Mouse (Mus musculus) neural tube, embryonic 11.5 days (tissue): ENCODE measurements around the gene Irf9. TPM values are rescaled to one million over a fixed set of nuclear protein-coding genes. Genes with fewer than 3 reads are reported as not detected.
A peak's percentile ranks its signal among the peaks of the same experiment; 100 is the strongest.

ENCODE experiments used
- ATAC-seq: fragments of 200-750 bp; cut with Nextera tagmentation; 2 replicates; pipeline ENCODE4 v1.8.0; 2017; ENCODE audit warnings: moderate number of reproducible peaks, mild to moderate bottlenecking, moderate TSS enrichment, moderate library complexity; ENCODE audit not compliant: insufficient read depth, low FRiP score, low TSS enrichment
- DNase-seq: peaks from one replicate; pipeline ENCODE4 v3.0.0-alpha.2; 2015; ENCODE audit warnings: low spot score
- H3K27ac ChIP-seq: fragments of 300-500 bp; sonication (generic); 2 replicates; pipeline ENCODE4 v1.5.1; 2014; ENCODE audit warnings: low read depth, mild to moderate bottlenecking, low read length
- H3K27me3 ChIP-seq: fragments of 300-500 bp; sonication (generic); 2 replicates; pipeline ENCODE4 v1.6.1; 2014; ENCODE audit warnings: mild to moderate bottlenecking, low read length, mixed read lengths; ENCODE audit not compliant: control insufficient read depth, insufficient read depth
- H3K36me3 ChIP-seq: fragments of 300-500 bp; sonication (generic); 2 replicates; pipeline ENCODE4 v1.6.1; 2014; ENCODE audit warnings: mild to moderate bottlenecking, low read length, moderate library complexity, mixed read lengths; ENCODE audit not compliant: control insufficient read depth, insufficient read depth
- H3K4me1 ChIP-seq: fragments of 300-500 bp; sonication (generic); 2 replicates; pipeline ENCODE4 v1.6.1; 2014; ENCODE audit warnings: low read length, mixed read lengths; ENCODE audit not compliant: control insufficient read depth, insufficient read depth
- H3K4me2 ChIP-seq: fragments of 300-500 bp; sonication (generic); 2 replicates; pipeline ENCODE4 v1.6.1; 2014; ENCODE audit warnings: low read depth, mild to moderate bottlenecking, moderate library complexity
- H3K4me3 ChIP-seq: fragments of 300-500 bp; sonication (generic); 2 replicates; pipeline ENCODE4 v1.5.1; 2014; ENCODE audit warnings: low read depth, low read length
- H3K9ac ChIP-seq: fragments of 300-500 bp; sonication (generic); 2 replicates; pipeline ENCODE4 v1.6.1; 2014; ENCODE audit warnings: mild to moderate bottlenecking, low read length
- H3K9me3 ChIP-seq: fragments of 300-500 bp; sonication (generic); 2 replicates; pipeline ENCODE4 v1.6.1; 2016; ENCODE audit warnings: low read length; ENCODE audit not compliant: control insufficient read depth
- WGBS: fragments of 180-500 bp; shearing (Covaris S2); extraction: QIAGEN DNeasy Blood & Tissue Kit; methylation state at CpG from one replicate; pipeline ENCODE4 v1.1.7; 2014; 5-methylcytosine and 5-hydroxymethylcytosine counted together
- polyA plus RNA-seq: library from polyadenylated mRNA; unstranded; fragments of >200 nt; fragmentation: Nextera tagmentation; extraction: Ambion mirVana; gene quantifications from 2 replicates; pipeline ENCODE4 v1.2.1, GENCODE M21; 2014

Gene Irf9
- polyA plus RNA-seq, 1 experiment from 2014 or later, result 5.9 TPM

DNA sequence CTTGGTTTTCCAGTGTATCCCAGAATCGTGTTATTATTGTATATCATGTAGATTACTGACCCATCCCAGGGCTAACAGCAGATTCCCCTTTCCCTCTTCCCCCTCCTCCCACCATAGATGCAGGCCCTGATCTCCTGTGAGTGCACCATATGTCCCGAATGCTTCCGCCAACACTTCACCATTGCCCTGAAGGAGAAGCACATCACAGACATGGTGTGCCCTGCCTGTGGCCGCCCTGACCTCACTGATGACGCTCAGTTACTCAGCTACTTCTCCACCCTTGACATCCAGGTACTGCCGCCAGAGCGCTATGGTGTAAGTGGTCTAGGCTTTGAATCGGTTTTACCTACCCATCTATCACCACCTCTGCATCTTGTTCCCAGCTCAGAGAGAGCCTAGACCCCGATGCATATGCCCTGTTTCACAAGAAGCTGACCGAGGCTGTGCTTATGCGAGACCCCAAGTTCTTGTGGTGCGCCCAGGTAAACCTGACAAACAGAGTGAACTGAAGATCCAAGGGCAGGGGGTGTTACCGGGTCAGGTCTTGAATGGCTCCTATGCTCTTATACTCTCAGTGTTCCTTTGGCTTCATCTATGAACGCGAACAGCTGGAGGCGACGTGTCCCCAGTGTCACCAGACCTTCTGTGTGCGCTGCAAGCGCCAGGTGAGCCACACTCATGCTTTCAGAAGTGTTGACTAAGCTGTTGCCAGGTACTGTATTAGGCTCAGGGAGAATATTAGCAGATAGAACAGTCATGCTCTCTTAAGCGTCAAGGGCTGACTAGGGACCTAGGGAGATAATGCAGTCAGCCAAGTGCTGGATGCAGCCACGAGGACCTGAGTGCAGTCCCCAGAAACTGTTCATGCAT, 4.6 kb upstream of the Irf9 start:
- H3K4me1 ChIP-seq, result no peaks in the 10 kb centered on the region
- no peaks in the 10 kb centered on the region for H3K27me3 ChIP-seq
- H3K27ac ChIP-seq, result no peak overlapping the region
- no peak overlapping the region for H3K9ac ChIP-seq
- H3K9me3 ChIP-seq, result no peaks in the 10 kb centered on the region
- 93% methylated on average over 21 of the region's 21 CpGs for WGBS
- DNase-seq, result no peak
- ATAC-seq, result no peak
- H3K36me3 ChIP-seq, result peaks cover 24% of the 10 kb centered on the region
- H3K4me2 ChIP-seq, result no peak overlapping the region
- no peak overlapping the region for H3K4me3 ChIP-seq

DNA sequence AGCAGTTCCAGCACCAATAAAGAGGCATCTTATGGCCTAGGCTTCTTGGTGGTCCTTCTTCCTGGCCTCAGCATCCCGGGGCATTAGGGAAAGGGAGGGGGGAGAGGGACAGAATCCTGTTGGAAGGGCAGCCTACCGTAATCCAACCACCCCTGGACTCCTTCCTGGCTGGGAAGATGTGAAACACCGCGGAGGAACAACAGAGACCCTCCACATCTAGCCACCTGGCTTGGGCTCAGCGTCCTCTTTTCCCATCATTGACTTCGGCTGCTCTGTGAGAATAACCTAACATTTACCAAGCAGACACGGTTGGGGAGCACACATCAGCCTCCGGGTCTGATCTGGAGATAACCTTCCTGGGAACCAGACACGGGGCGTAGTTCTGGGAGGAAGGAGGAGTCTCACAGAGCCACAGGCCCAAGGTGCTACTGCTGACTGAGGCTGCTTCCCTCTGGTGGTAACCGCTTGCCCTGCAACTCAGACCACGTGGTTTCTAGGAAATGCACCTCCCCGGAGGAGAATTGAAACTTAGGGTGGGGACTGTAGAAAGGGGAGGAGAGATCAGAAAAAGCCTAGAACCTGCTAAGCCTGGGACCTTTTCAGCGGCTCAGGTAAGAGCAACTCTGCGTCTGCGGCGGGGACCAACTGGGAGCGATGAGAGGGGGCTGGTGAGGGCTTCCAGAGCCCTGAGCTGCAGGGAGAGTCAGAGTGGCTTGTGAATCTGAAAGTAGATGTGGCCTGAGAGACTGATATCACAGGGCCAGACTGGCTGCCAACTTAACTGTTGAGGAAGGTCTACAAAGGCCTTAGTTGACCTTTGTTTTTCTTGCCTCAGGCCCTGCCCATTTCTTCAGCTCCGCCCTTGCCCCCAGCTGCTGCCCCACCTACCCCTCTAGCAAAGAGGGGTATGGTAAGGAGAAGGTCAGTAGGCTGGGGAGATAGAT, 534 bp downstream of the Irf9 start:
- Histone ChIP-seq H3K4me1 (no peaks in the 10 kb centered on the region), H3K36me3 (peaks cover 15% of the 10 kb centered on the region), H3K9ac (no peak overlapping the region), H3K4me2 (peak overlapping the region; percentile 13; the same call in 1 of the 2 replicates), H3K9me3 (no peaks in the 10 kb centered on the region), H3K4me3 (no peak overlapping the region), H3K27ac (no peak overlapping the region), H3K27me3 (no peaks in the 10 kb centered on the region)
- WGBS, result 25% methylated on average over 19 of the region's 19 CpGs
- ATAC-seq (peak; percentile 79; the same call in 1 of the 2 replicates), DNase-seq (peak; percentile 81)

DNA sequence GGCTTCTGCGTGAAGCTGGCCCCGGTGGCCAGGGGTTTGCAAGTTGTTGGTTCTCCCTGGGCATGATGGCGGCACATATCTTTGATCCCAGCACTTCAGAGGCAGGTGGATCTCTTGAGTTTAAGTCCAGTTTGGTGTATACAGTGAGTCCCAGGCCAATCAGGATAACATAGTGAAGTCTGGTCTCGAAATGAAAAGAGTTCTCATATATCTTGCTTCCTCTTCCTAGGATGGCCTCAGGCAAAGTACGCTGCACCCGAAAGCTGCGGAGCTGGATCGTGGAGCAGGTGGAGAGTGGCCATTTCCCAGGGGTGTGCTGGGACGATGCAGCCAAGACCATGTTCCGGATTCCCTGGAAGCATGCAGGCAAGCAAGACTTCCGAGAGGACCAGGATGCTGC, 1.5 kb downstream of the Irf9 start:
- no peak overlapping the region for H3K9ac ChIP-seq
- ATAC-seq (no peak), DNase-seq (no peak)
- H3K27me3 ChIP-seq, result no peaks in the 10 kb centered on the region
- H3K4me2 ChIP-seq, result no peak overlapping the region
- 94% methylated on average over 11 of the region's 11 CpGs for WGBS
- H3K4me1 ChIP-seq, result no peaks in the 10 kb centered on the region
- no peak overlapping the region for H3K4me3 ChIP-seq
- H3K27ac ChIP-seq, result no peak overlapping the region
- no peaks in the 10 kb centered on the region for H3K9me3 ChIP-seq
- peaks cover 12% of the 10 kb centered on the region for H3K36me3 ChIP-seq

DNA sequence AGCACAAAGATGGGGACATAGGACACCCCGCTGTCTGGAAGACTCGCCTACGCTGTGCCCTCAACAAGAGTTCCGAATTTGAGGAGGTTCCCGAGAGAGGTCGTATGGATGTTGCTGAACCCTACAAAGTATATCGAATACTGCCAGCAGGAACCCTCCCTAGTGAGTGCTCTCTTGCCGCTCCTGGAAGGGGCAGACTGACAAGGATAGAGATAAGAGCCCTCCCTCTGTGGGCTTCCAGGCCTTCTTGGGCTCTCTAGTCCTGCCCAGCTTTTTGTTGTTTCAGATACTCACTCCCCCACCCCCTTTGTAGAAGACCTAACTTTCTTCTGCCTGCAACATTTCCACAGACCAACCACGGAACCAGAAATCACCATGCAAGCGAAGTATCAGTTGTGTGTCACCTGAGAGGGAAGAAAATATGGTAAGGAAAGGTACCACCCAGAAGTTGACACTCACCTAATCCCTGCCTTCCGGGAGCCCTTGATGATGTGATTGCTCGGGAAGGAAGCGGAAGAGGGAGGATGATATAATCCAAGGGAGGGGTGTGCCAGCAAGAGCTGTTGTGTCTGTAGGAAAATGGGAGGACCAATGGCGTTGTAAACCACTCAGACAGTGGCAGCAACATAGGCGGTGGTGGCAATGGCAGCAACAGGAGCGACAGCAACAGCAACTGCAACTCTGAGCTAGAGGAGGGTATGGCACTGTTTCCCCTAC, 2.5 kb downstream of the Irf9 start:
- no peaks in the 10 kb centered on the region for H3K4me1 ChIP-seq
- 93% methylated on average over 16 of the region's 16 CpGs for WGBS
- H3K27me3 ChIP-seq, result no peaks in the 10 kb centered on the region
- H3K4me2 ChIP-seq, result no peak overlapping the region
- ATAC-seq, result no peak
- H3K9me3 ChIP-seq, result no peaks in the 10 kb centered on the region
- DNase-seq, result no peak
- no peak overlapping the region for H3K4me3 ChIP-seq
- no peak overlapping the region for H3K27ac ChIP-seq
- H3K9ac ChIP-seq, result no peak overlapping the region
- peaks cover 12% of the 10 kb centered on the region for H3K36me3 ChIP-seq

DNA sequence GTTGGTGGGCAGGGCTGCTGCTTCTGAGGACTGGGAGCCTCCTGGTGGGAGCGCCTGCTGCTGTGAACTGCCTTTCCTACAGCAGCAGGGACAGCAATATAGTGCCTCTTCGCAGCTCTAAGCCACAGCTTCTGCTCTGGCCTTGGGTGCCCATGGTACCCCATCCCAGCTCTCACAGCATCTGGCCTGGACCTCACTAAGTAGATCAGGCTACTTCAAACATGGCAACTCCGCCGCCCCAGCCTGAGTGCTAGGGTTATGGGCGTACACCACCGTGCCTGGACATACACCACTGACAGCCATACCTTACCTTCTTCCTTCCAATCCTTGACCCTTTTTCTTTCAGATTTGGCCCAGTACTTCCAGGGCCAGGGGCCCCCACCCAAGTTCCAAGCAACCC, 5.0 kb downstream of the Irf9 start:
- no peak for ATAC-seq
- Histone ChIP-seq H3K9ac (no peak overlapping the region), H3K4me2 (no peak overlapping the region), H3K36me3 (peaks cover 5% of the 10 kb centered on the region; the same call in 1 of the 2 replicates), H3K27ac (no peak overlapping the region), H3K9me3 (no peaks in the 10 kb centered on the region), H3K27me3 (no peaks in the 10 kb centered on the region), H3K4me3 (no peak overlapping the region), H3K4me1 (no peaks in the 10 kb centered on the region)
- DNase-seq, result no peak
- WGBS, result 94% methylated on average over 6 of the region's 6 CpGs

DNA sequence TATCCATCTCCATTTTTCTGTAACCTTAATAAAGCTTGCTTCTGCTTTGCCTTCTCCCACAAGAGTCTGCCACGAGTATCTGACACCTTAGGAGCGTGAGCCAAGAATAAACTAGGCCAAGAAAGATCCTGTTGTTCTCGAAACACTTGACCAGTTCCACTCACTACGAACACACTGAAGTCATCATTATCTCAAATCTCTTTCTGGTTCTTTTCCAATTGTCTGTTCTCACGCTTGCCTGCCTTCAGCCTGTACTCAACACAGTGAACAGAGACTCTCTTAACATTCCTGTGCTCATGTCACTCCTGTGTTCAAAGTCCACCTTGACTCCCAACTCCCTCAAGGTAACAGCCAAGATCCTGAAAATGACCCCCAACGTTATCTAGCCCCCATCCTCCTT, 10.0 kb downstream of the Irf9 start:
- H3K4me2 ChIP-seq, result no peak overlapping the region
- 82% methylated on average over 6 of the region's 6 CpGs for WGBS
- no peaks in the 10 kb centered on the region for H3K4me1 ChIP-seq
- no peaks in the 10 kb centered on the region for H3K9me3 ChIP-seq
- H3K27ac ChIP-seq, result no peak overlapping the region
- H3K4me3 ChIP-seq, result no peak overlapping the region
- peaks cover under 1% of the 10 kb centered on the region; the same call in 1 of the 2 replicates for H3K36me3 ChIP-seq
- H3K9ac ChIP-seq, result no peak overlapping the region
- no peak for ATAC-seq
- no peak for DNase-seq
- H3K27me3 ChIP-seq, result no peaks in the 10 kb centered on the region

GRCm38 (mm10) chr14:55614565-55615178, 11.3 kb downstream of the Irf9 start:
- Histone ChIP-seq H3K4me3 (no peak overlapping the region), H3K27me3 (no peaks in the 10 kb centered on the region), H3K4me2 (no peak overlapping the region), H3K27ac (no peak overlapping the region), H3K36me3 (no peaks in the 10 kb centered on the region), H3K9ac (no peak overlapping the region), H3K4me1 (no peaks in the 10 kb centered on the region; the same call in 1 of the 2 replicates), H3K9me3 (no peaks in the 10 kb centered on the region)
- ATAC-seq, result no peak
- WGBS, result 78% methylated on average over 7 of the region's 7 CpGs
- DNase-seq, result no peak

DNA sequence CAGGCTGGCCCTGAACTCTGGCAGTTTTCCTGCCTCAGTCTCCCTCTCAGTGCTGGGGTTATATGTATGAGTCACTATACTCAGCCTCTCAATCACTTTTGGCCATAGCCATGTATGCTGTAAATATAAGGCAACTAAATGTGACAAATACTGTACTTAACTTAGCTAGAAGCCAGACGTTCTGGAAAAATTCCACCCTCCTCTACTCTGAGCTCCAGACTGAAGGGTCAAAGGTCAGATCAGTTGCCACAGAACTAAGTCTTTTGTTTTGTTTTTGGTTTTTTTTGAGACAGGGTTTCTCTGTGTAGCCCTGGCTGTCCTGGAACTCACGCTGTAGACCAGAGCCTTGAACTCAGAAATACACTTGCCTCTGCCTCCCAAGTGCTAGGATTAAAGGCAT, 12.5 kb downstream of the Irf9 start:
- no peak for DNase-seq
- WGBS, result 53% methylated on average over 2 of the region's 2 CpGs
- no peak for ATAC-seq

More for the DNA sequence above, 12.5 kb downstream of the Irf9 start:
- Histone ChIP-seq H3K27me3 (no peaks in the 10 kb centered on the region), H3K4me3 (no peak overlapping the region), H3K4me1 (no peaks in the 10 kb centered on the region; the same call in 1 of the 2 replicates), H3K4me2 (no peak overlapping the region), H3K9me3 (no peaks in the 10 kb centered on the region), H3K27ac (no peak overlapping the region), H3K36me3 (no peaks in the 10 kb centered on the region), H3K9ac (no peak overlapping the region)
